Mouse (Mus musculus): Measurements from ENCODE around the gene Pkp3.

The Pkp3 gene

GRCm38 (mm10) chr7:141055785-141056184 is 22.2 kb upstream of the Pkp3 start:
- no peak for ATAC-seq (ENCODE audit: insufficient number of reproducible peaks, low FRiP score, low TSS enrichment)

GRCm38 (mm10) chr7:141056976-141057375 is 21.0 kb upstream of the Pkp3 start:
- no peak for ATAC-seq (ENCODE audit: insufficient number of reproducible peaks, low FRiP score, low TSS enrichment)

GRCm38 (mm10) chr7:141057541-141057940 is 20.5 kb upstream of the Pkp3 start:
- no peak for ATAC-seq (ENCODE audit: insufficient number of reproducible peaks, low FRiP score, low TSS enrichment)

GRCm38 (mm10) chr7:141058601-141059341 is 19.2 kb upstream of the Pkp3 start:
- no peak for ATAC-seq (ENCODE audit: insufficient number of reproducible peaks, low FRiP score, low TSS enrichment)

- no peak for ATAC-seq (ENCODE audit: insufficient number of reproducible peaks, low FRiP score, low TSS enrichment)
Observed at GRCm38 (mm10) chr7:141059929-141060328, 18.1 kb upstream of the Pkp3 start.

- ATAC-seq (ENCODE audit: insufficient number of reproducible peaks, low FRiP score, low TSS enrichment), result peak; percentile 92
Observed at GRCm38 (mm10) chr7:141060426-141061242, 17.4 kb upstream of the Pkp3 start, which contains the start of gene B4galnt4. TSS of gene B4galnt4 (plus strand) at chr7:141061104.

GRCm38 (mm10) chr7:141061269-141061692 is 16.7 kb upstream of the Pkp3 start:
- no peak for ATAC-seq (ENCODE audit: insufficient number of reproducible peaks, low FRiP score, low TSS enrichment)

- ATAC-seq (ENCODE audit: insufficient number of reproducible peaks, low FRiP score, low TSS enrichment), result peak; percentile 53; the same call in 1 of the 2 replicates
Observed at GRCm38 (mm10) chr7:141062525-141062924, 15.5 kb upstream of the Pkp3 start.

GRCm38 (mm10) chr7:141063353-141063752 is 14.7 kb upstream of the Pkp3 start:
- no peak for ATAC-seq (ENCODE audit: insufficient number of reproducible peaks, low FRiP score, low TSS enrichment)

GRCm38 (mm10) chr7:141064175-141064574 is 13.8 kb upstream of the Pkp3 start:
- ATAC-seq (ENCODE audit: insufficient number of reproducible peaks, low FRiP score, low TSS enrichment), result no peak

- ATAC-seq (ENCODE audit: insufficient number of reproducible peaks, low FRiP score, low TSS enrichment), result no peak
Observed at GRCm38 (mm10) chr7:141064576-141064975, 13.4 kb upstream of the Pkp3 start.

- ATAC-seq (ENCODE audit: insufficient number of reproducible peaks, low FRiP score, low TSS enrichment), result no peak
Observed at GRCm38 (mm10) chr7:141068351-141068750, 9.7 kb upstream of the Pkp3 start.

GRCm38 (mm10) chr7:141070058-141070862 is 7.8 kb upstream of the Pkp3 start:
- 0 out of 2 replicates have a peak, but pooled peaks have one; percentile 46 for ATAC-seq (ENCODE audit: insufficient number of reproducible peaks, low FRiP score, low TSS enrichment)

- ATAC-seq (ENCODE audit: insufficient number of reproducible peaks, low FRiP score, low TSS enrichment), result no peak
Observed at GRCm38 (mm10) chr7:141072017-141072745, 5.8 kb upstream of the Pkp3 start.

- ATAC-seq (ENCODE audit: insufficient number of reproducible peaks, low FRiP score, low TSS enrichment), result no peak
Observed at GRCm38 (mm10) chr7:141073782-141074181, 4.2 kb upstream of the Pkp3 start.

GRCm38 (mm10) chr7:141078876-141079275 is 858 bp downstream of the Pkp3 start:
- ATAC-seq (ENCODE audit: insufficient number of reproducible peaks, low FRiP score, low TSS enrichment), result no peak

GRCm38 (mm10) chr7:141079481-141080449 is 1.7 kb downstream of the Pkp3 start:
- no peak for ATAC-seq (ENCODE audit: insufficient number of reproducible peaks, low FRiP score, low TSS enrichment)

- ATAC-seq (ENCODE audit: insufficient number of reproducible peaks, low FRiP score, low TSS enrichment), result no peak
Observed at GRCm38 (mm10) chr7:141087894-141088293, 9.9 kb downstream of the Pkp3 start.

GRCm38 (mm10) chr7:141088473-141088872 is 10.5 kb downstream of the Pkp3 start:
- ATAC-seq (ENCODE audit: insufficient number of reproducible peaks, low FRiP score, low TSS enrichment), result no peak
